Mouse (Mus musculus): ENCODE data around the gene Iscu.

- peak; percentile 7; the same call in 1 of the 2 replicates for TF ChIP-seq CTCF (IDR thresholded peaks at IDR 0.05; ENCODE audit: low read depth)
- TF ChIP-seq EP300 (IDR thresholded peaks at IDR 0.05; ENCODE audit: low read depth), result no peak
Observed at GRCm38 (mm10) chr5:113736522-113737164, 35.9 kb upstream of the Iscu start.

Measured in liver, postnatal 0 days (tissue).